Mouse (Mus musculus): ENCODE results near the gene Gm49333. TPM values are rescaled to one million over a fixed set of nuclear protein-coding genes. Genes with fewer than 3 reads are reported as not detected.

Gene Gm49333
- polyA plus RNA-seq, 1 experiment from 2014 or later, result not detected

DNA sequence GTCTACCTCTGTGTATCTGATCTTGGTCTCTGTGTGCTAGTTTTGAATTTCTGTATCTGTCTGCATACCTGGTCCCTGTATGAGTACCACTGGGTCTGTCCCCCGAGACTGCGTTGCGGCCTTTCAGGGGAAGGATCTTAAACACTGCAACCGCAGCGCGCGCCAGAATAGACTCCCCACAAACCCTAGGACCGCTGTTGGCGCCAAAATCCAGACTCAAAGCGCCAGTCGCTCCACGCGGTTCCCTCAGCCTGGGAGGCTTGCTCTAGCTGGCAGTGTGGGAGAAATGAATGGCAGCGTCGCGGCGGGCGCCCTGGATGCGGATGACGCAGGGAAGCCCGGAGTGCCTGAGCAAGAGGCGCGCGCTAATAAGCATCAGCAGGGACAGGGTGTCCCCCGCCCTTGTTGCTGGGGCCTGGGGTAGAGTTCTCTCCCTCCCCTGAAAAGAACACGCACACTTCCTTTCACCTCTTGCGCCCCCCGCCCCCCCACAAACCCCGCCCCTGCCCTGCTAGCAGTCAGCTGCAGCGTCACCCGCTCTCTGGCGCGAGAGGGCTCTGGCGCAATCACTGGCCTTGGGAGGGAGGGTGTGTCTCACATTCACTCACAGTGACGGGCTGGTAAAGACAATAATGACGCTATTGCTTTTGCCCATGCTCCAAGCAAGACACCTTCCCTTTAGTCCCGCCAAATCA, 10.7 kb downstream of the Gm49333 start:
- Histone ChIP-seq H3K36me3 (ENCODE audit: control insufficient read depth, insufficient read depth, low read length) (no peaks in the 10 kb centered on the region), H3K27ac (ENCODE audit: low read depth, low read length) (peak overlapping the region; percentile 34), H3K4me2 (replicated peaks; ENCODE audit: low read depth, low read length) (peak overlapping the region; percentile 81), H3K9me3 (ENCODE audit: control insufficient read depth, low read length) (no peaks in the 10 kb centered on the region), H3K4me1 (ENCODE audit: control insufficient read depth, insufficient read depth, low read length) (peaks cover 15% of the 10 kb centered on the region), H3K27me3 (ENCODE audit: control insufficient read depth, insufficient read depth, low read length) (peaks cover 29% of the 10 kb centered on the region), H3K9ac (ENCODE audit: low read depth, low read length) (peak overlapping the region; percentile 73), H3K4me3 (ENCODE audit: low read length) (peak overlapping the region; percentile 49)
- peak; percentile 50 for ATAC-seq (ENCODE audit: low FRiP score, low TSS enrichment)
- 0% methylated on average over 34 of the region's 37 CpGs for WGBS

DNA sequence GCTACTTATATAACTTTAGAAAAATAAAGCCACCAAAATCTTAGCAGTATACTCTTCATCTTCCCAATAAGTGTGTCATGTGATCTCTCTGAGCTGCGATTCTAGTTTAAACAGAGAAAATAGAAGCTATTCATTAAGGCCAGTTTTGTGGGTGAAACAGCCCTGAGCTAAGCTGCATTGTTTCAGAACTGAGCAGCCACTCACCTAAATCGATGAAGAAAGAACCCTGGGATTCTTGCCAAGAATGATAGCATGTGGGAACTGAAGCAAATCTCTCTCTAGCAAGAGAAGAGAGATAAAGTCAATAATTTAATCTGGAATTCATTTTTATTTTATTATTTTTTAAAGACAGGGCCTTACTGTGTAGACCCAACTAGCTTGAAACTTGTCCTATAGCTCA, 11.8 kb downstream of the Gm49333 start:
- Histone ChIP-seq H3K4me3 (ENCODE audit: low read length) (no peak overlapping the region), H3K27me3 (ENCODE audit: control insufficient read depth, insufficient read depth, low read length) (peaks cover 29% of the 10 kb centered on the region), H3K4me1 (ENCODE audit: control insufficient read depth, insufficient read depth, low read length) (peaks cover 15% of the 10 kb centered on the region), H3K4me2 (replicated peaks; ENCODE audit: low read depth, low read length) (no peak overlapping the region), H3K36me3 (ENCODE audit: control insufficient read depth, insufficient read depth, low read length) (no peaks in the 10 kb centered on the region), H3K27ac (ENCODE audit: low read depth, low read length) (no peak overlapping the region), H3K9ac (ENCODE audit: low read depth, low read length) (no peak overlapping the region), H3K9me3 (ENCODE audit: control insufficient read depth, low read length) (no peaks in the 10 kb centered on the region)
- WGBS, result 69% methylated on average over 2 of the region's 2 CpGs
- no peak for ATAC-seq (ENCODE audit: low FRiP score, low TSS enrichment)

DNA sequence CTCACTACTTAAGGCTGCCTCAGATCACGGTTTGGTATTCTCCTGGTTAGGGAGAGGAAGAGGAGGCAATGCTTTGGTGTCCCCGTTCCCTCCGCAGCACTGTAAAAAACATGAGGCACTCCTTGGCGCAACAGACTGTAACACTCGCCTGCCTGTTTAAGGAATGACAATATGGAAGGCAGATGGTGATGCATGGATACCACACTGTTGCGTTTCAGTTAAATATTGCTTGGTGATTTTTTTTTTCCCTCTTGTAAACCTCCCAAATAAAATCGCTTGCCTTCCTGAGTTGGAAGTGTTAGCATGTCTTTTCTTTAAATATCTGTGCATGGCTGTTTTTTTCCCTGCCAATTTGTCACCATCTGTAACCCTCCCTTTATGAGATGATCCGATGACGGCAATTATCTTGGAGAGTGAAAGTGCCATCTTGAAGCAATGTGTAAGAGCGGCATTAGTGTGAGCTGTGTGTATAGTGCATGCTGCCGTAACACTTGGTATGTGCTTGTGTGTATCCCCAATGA, 17.5 kb downstream of the Gm49333 start:
- Histone ChIP-seq H3K36me3 (ENCODE audit: control insufficient read depth, insufficient read depth, low read length) (no peaks in the 10 kb centered on the region), H3K4me1 (ENCODE audit: control insufficient read depth, insufficient read depth, low read length) (0 out of 2 replicates have a peak, but pooled peaks cover 4% of the 10 kb centered on the region), H3K4me3 (ENCODE audit: low read length) (peak overlapping the region; percentile 59; the same call in 1 of the 2 replicates), H3K9me3 (ENCODE audit: control insufficient read depth, low read length) (no peaks in the 10 kb centered on the region), H3K9ac (ENCODE audit: low read depth, low read length) (no peak overlapping the region), H3K4me2 (replicated peaks; ENCODE audit: low read depth, low read length) (peak overlapping the region; percentile 95), H3K27me3 (ENCODE audit: control insufficient read depth, insufficient read depth, low read length) (peaks cover 13% of the 10 kb centered on the region), H3K27ac (ENCODE audit: low read depth, low read length) (no peak overlapping the region)
- ATAC-seq (ENCODE audit: low FRiP score, low TSS enrichment), result no peak
- 50% methylated on average over 11 of the region's 11 CpGs for WGBS

DNA sequence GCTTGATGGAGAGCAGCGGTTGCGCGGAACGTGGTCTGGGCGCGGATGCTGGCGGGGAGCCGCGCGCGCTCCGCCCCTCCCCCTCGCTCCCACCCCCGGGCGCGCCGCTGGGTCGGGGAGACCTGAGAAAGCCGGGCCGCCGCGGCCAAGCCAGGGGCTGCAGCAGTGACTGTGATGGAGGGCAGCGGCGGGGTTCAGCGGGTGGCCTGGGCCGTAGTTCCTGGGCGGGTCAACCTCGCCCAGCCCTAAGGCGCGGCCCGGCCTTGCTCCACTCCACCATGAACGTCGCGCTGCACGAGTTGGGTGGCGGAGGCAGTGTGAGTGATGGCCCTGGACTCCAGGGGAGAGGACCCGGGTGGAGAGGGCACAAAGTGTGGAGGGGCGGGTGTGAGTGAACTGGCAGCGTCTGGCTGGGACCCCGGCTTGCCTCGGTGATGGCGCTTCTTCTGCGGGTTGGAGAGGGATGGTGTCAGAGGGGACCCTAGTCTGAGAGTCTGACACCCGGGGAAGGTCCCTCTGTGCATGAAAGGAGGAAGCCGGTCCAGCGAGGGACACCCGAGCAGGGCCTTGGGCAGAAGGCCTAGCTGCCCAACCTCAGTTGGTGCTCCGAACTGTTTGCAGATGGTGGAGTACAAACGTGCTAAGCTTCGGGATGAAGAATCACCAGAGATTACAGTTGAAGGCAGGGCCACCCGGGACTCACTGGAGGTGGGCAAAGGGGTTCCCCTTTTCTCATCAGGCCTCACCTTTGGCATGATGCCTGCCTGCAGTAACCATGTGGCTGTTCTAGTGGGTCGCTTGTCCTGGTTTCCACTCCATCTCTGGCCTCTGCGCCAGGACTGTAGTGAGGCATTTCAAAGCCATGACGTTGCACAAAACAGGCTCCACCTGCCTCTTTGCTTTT, 18.6 kb downstream of the Gm49333 start, which contains the start of gene Ece2:
Ece2 (plus strand) TSS at position 98 of the 904 bp plus-strand sequence.
- Histone ChIP-seq H3K27ac (ENCODE audit: low read depth, low read length) (no peak within 1 kb of the TSS), H3K36me3 (ENCODE audit: control insufficient read depth, insufficient read depth, low read length) (no peaks in the 10 kb centered on the region), H3K4me1 (ENCODE audit: control insufficient read depth, insufficient read depth, low read length) (0 out of 2 replicates have a peak, but pooled peaks cover 4% of the 10 kb centered on the region), H3K4me2 (replicated peaks; ENCODE audit: low read depth, low read length) (peak within 1 kb of the TSS; percentile 95), H3K9me3 (ENCODE audit: control insufficient read depth, low read length) (no peaks in the 10 kb centered on the region), H3K9ac (ENCODE audit: low read depth, low read length) (peak within 1 kb of the TSS; percentile 72), H3K27me3 (ENCODE audit: control insufficient read depth, insufficient read depth, low read length) (peaks cover 13% of the 10 kb centered on the region), H3K4me3 (ENCODE audit: low read length) (peak within 1 kb of the TSS; percentile 59)
- 8% methylated on average over 54 of the region's 54 CpGs for WGBS
- ATAC-seq (ENCODE audit: low FRiP score, low TSS enrichment), result peak; percentile 78

DNA sequence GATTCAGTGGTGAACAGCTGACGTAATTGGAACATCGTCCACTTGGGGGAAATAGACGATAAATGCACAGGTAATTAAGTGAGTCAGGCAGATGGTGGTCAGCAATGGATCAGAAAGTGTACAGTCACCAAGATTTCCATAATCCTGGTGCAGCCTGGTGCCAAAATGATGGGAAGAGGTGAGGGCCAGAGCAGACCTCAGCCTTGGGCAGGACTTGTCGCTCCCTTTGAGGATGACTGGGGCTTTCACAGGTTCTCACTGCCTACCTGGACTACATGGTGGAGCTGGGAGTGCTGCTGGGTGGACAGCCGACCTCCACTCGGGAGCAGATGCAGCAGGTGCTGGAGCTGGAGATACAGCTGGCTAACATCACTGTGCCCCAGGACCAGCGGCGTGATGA, 26.0 kb downstream of the Gm49333 start:
- no peaks in the 10 kb centered on the region for H3K9me3 ChIP-seq (ENCODE audit: control insufficient read depth, low read length)
- no peak overlapping the region for H3K4me3 ChIP-seq (ENCODE audit: low read length)
- 80% methylated on average over 8 of the region's 8 CpGs for WGBS
- no peaks in the 10 kb centered on the region for H3K27me3 ChIP-seq (ENCODE audit: control insufficient read depth, insufficient read depth, low read length)
- H3K4me2 ChIP-seq (replicated peaks; ENCODE audit: low read depth, low read length), result no peak overlapping the region
- H3K4me1 ChIP-seq (ENCODE audit: control insufficient read depth, insufficient read depth, low read length), result no peaks in the 10 kb centered on the region
- H3K36me3 ChIP-seq (ENCODE audit: control insufficient read depth, insufficient read depth, low read length), result no peaks in the 10 kb centered on the region
- no peak for ATAC-seq (ENCODE audit: low FRiP score, low TSS enrichment)
- H3K27ac ChIP-seq (ENCODE audit: low read depth, low read length), result no peak overlapping the region
- H3K9ac ChIP-seq (ENCODE audit: low read depth, low read length), result no peak overlapping the region

DNA sequence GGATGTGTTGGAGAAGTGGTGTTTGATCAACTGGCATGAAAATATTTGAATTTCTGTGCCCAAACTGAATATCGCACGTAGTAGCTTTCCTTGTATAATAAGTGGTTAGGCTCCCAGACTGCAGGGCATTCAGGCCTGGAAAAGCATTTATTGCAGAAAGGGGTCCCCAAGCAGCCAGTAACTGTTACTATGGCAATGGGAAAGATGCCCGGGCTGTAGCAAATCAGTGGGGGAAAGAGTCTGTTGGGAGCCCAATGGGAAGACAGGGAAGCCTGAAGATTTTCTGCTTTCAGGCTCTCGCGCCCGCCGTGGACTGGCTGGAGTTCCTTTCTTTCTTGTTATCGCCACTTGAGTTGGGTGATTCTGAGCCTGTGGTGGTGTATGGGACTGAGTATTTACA, 27.0 kb downstream of the Gm49333 start:
- Histone ChIP-seq H3K4me2 (replicated peaks; ENCODE audit: low read depth, low read length) (no peak overlapping the region), H3K4me3 (ENCODE audit: low read length) (no peak overlapping the region), H3K36me3 (ENCODE audit: control insufficient read depth, insufficient read depth, low read length) (no peaks in the 10 kb centered on the region), H3K4me1 (ENCODE audit: control insufficient read depth, insufficient read depth, low read length) (no peaks in the 10 kb centered on the region), H3K27me3 (ENCODE audit: control insufficient read depth, insufficient read depth, low read length) (no peaks in the 10 kb centered on the region), H3K9ac (ENCODE audit: low read depth, low read length) (no peak overlapping the region), H3K9me3 (ENCODE audit: control insufficient read depth, low read length) (no peaks in the 10 kb centered on the region), H3K27ac (ENCODE audit: low read depth, low read length) (no peak overlapping the region)
- ATAC-seq (ENCODE audit: low FRiP score, low TSS enrichment), result no peak
- 89% methylated on average over 8 of the region's 8 CpGs for WGBS

DNA sequence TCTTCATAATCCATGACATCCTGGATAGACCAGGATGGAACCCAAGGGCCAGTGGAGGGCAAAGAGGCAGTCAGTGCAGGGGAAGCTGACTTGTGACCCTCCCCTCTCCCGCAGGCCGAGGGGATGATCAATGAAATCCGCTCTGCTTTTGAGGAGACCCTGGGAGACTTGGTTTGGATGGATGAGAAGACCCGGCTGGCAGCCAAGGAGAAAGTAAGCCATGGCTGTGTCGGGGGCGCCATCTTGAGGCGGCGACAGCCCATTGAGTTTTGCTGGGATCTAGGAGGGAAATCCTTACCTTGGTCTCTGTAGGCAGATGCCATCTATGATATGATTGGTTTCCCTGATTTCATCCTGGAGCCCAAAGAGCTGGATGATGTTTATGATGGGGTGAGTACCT, 30.8 kb downstream of the Gm49333 start:
- H3K27ac ChIP-seq (ENCODE audit: low read depth, low read length), result no peak overlapping the region
- peak; percentile 88 for ATAC-seq (ENCODE audit: low FRiP score, low TSS enrichment)

DNA sequence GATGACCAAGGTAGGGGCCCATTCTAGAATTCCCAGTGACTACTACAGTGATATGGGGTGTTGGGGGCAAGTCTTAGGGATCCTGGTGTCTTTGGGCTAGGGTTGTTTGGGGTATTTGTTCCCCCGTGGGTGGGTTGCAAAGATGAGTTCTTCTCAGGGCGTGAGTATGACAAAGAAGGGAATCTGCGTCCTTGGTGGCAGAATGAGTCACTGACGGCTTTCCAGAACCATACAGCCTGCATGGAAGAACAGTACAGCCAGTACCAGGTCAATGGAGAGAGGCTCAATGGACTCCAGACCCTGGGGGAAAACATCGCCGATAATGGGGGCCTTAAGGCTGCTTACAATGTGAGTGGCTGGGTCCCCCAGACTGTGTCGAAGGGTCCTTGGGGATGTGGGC, 32.5 kb downstream of the Gm49333 start:
- Histone ChIP-seq H3K27me3 (ENCODE audit: control insufficient read depth, insufficient read depth, low read length) (no peaks in the 10 kb centered on the region; the same call in 1 of the 2 replicates), H3K9me3 (ENCODE audit: control insufficient read depth, low read length) (no peaks in the 10 kb centered on the region), H3K4me3 (ENCODE audit: low read length) (no peak overlapping the region), H3K36me3 (ENCODE audit: control insufficient read depth, insufficient read depth, low read length) (no peaks in the 10 kb centered on the region), H3K4me2 (replicated peaks; ENCODE audit: low read depth, low read length) (no peak overlapping the region), H3K9ac (ENCODE audit: low read depth, low read length) (0 out of 2 replicates have a peak overlapping the region, but pooled peaks have one; percentile 23), H3K27ac (ENCODE audit: low read depth, low read length) (no peak overlapping the region), H3K4me1 (ENCODE audit: control insufficient read depth, insufficient read depth, low read length) (no peaks in the 10 kb centered on the region)
- ATAC-seq (ENCODE audit: low FRiP score, low TSS enrichment), result no peak
- 85% methylated on average over 7 of the region's 7 CpGs for WGBS

More for the DNA sequence above, 30.8 kb downstream of the Gm49333 start:
- H3K36me3 ChIP-seq (ENCODE audit: control insufficient read depth, insufficient read depth, low read length), result no peaks in the 10 kb centered on the region
- no peak overlapping the region for H3K9ac ChIP-seq (ENCODE audit: low read depth, low read length)
- H3K4me3 ChIP-seq (ENCODE audit: low read length), result no peak overlapping the region
- H3K27me3 ChIP-seq (ENCODE audit: control insufficient read depth, insufficient read depth, low read length), result no peaks in the 10 kb centered on the region; the same call in 1 of the 2 replicates
- H3K9me3 ChIP-seq (ENCODE audit: control insufficient read depth, low read length), result no peaks in the 10 kb centered on the region
- no peak overlapping the region for H3K4me2 ChIP-seq (replicated peaks; ENCODE audit: low read depth, low read length)
- WGBS, result 2% methylated on average over 8 of the region's 8 CpGs
- H3K4me1 ChIP-seq (ENCODE audit: control insufficient read depth, insufficient read depth, low read length), result no peaks in the 10 kb centered on the region

Measured in kidney, embryonic 14.5 days (tissue).